Mouse (Mus musculus) limb, embryonic 12.5 days (tissue): ENCODE results near the gene Ccdc106. TPM values are rescaled to one million over a fixed set of nuclear protein-coding genes. Genes with fewer than 3 reads are reported as not detected.
"Not testable (repeated sequence)": the region's sequence is repeated elsewhere in the genome, so short reads cannot be mapped to it uniquely, and the experiment has no call there.

Source experiments
- ATAC-seq: fragments of 200-750 bp; cut with Nextera tagmentation; 2 replicates; pipeline ENCODE4 v1.8.0; 2017; ENCODE audit warnings: low read depth, moderate TSS enrichment; ENCODE audit not compliant: insufficient number of reproducible peaks, insufficient read depth, low FRiP score, low TSS enrichment
- H3K27ac ChIP-seq: fragments of 300-500 bp; sonication (generic); 2 replicates; pipeline ENCODE4 v1.5.1; 2016; ENCODE audit warnings: mild to moderate bottlenecking, moderate library complexity
- H3K27me3 ChIP-seq: fragments of 300-500 bp; sonication (generic); 2 replicates; pipeline ENCODE4 v1.6.1; 2016; ENCODE audit warnings: mild to moderate bottlenecking, moderate library complexity
- H3K36me3 ChIP-seq: fragments of 300-500 bp; sonication (generic); 2 replicates; pipeline ENCODE4 v1.6.1; 2016; ENCODE audit warnings: mild to moderate bottlenecking, moderate library complexity
- H3K4me1 ChIP-seq: fragments of 300-500 bp; sonication (generic); replicated peaks from 2 replicates; pipeline ENCODE4 v1.6.1; 2016
- H3K4me2 ChIP-seq: fragments of 300-500 bp; sonication (generic); 2 replicates; pipeline ENCODE4 v1.6.1; 2016; ENCODE audit warnings: mild to moderate bottlenecking, moderate library complexity
- H3K4me3 ChIP-seq: fragments of 300-500 bp; sonication (generic); replicated peaks from 2 replicates; pipeline ENCODE4 v1.5.1; 2016; ENCODE audit warnings: mild to moderate bottlenecking
- H3K9ac ChIP-seq: fragments of 300-500 bp; sonication (generic); replicated peaks from 2 replicates; pipeline ENCODE4 v1.6.1; 2016; ENCODE audit warnings: mild to moderate bottlenecking, moderate library complexity
- H3K9me3 ChIP-seq: fragments of 300-500 bp; sonication (generic); 2 replicates; pipeline ENCODE4 v1.6.1; 2016; ENCODE audit warnings: mild to moderate bottlenecking, moderate library complexity
- WGBS: fragments of 180-500 bp; shearing (Covaris S2); methylation state at CpG from one replicate; pipeline ENCODE4 v1.1.7; 2016; 5-methylcytosine and 5-hydroxymethylcytosine counted together
- polyA plus RNA-seq: library from polyadenylated mRNA; unstranded; fragments of >200 nt; fragmentation: Nextera tagmentation; extraction: Ambion mirVana; gene quantifications from 2 replicates; pipeline ENCODE4 v1.2.1, GENCODE M21; 2016

The Ccdc106 gene
- polyA plus RNA-seq, 1 experiment from 2014 or later, result 27.5 TPM

DNA sequence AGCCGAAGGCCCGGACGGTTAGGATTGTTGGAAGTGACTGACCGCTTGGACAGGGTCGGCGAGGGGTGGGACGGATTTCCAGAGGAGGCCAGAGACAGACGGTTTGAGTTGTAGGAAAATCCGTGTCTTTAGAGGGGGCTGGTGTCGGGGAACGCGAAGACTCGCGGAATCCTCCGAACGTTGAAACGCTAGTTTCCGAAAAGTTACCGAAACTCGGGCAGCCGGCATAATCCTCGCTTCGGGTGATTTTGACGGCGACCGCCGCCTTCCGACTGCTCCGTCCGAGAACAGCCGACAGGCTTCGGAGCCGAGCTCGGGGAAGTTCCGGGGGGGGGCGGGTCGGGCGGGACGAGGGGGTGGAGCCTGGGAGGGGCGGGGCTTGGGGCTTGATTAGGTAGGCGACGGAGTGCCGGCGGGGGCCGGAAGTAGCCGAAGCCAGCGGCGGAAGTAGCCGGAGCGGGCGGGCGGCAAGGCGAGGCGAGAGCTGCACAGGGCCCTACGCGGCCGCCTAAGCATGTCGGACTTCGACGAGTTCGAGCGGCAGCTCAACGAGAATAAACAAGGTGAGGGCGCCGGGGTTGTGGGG is 41.5 kb downstream of the Ccdc106 start, which contains the start of gene U2af2:
TSS of gene U2af2 (plus strand) at position 370 of the 586 bp plus-strand sequence.
- Histone ChIP-seq H3K27ac (peak within 1 kb of the TSS; percentile 99), H3K27me3 (peaks cover 23% of the 10 kb centered on the region), H3K36me3 (peaks cover 12% of the 10 kb centered on the region), H3K4me3 (peak within 1 kb of the TSS; percentile 69), H3K9me3 (no peaks in the 10 kb centered on the region), H3K9ac (peak within 1 kb of the TSS; percentile 89), H3K4me1 (peaks cover 39% of the 10 kb centered on the region), H3K4me2 (peak within 1 kb of the TSS; percentile 86)
- peak; percentile 74 for ATAC-seq
- under 1% methylated on average over 54 of the region's 65 CpGs for WGBS

DNA sequence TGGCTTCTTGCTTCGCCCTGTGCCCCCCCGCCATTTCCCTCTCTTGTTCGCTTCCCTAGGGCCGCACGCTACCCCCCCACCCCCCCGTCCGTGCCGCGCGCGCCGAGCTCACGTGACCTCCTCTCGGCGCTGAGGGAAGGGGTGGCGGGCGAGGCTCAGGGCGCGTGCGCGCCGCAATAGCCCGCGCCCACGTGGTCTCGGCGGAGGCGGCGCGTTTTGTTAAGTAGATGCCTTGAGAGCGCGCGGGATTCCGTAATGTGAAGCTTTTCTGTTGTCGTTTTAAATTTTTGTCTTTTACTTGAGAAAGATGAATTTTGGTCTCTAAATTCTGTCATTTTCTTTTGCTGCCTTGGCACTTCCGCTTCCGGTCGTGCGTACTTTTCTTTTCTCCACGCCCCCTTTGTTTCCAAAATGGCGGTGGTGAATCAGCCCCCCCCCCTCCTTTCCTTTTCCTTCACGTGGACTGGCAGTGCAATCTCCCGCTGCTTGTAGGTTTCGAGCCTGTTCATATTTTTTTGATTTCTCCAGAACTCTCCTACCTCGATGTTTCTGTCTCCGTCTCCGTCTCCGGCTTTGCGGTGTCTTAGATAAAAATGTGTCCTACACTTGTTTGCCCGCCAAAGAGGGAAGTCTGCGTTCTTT is 42.1 kb downstream of the Ccdc106 start:
- ATAC-seq, result peak; percentile 27
- WGBS, result under 1% methylated on average over 49 of the region's 51 CpGs
- Histone ChIP-seq H3K36me3 (peaks cover 18% of the 10 kb centered on the region), H3K27ac (peak overlapping the region; percentile 99), H3K4me3 (peak overlapping the region; percentile 69), H3K4me1 (peaks cover 35% of the 10 kb centered on the region), H3K4me2 (peak overlapping the region; percentile 86), H3K27me3 (peaks cover 17% of the 10 kb centered on the region), H3K9me3 (no peaks in the 10 kb centered on the region), H3K9ac (peak overlapping the region; percentile 89)

DNA sequence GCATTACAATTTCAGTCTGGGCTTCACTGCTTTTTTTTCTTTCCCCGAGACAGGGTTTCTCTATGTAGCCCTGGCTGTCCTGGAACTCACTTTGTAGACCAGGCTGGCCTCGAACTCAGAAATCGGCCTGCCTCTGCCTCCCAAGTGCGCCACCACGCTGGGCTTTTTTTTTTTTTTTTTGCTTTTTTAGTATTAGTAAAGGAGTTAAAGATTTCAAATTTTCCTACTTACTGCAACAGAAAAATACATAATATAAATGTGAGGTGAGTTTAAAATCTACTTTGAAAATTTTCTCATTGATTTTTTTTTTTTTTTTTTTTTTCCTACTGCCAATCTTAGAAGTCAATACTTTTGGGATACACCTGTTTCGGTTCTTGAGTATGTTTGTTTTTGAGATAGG is 44.5 kb downstream of the Ccdc106 start:
- Histone ChIP-seq H3K9me3 (no peaks in the 10 kb centered on the region), H3K27me3 (no peaks in the 10 kb centered on the region), H3K4me3 (no peak overlapping the region), H3K4me2 (no peak overlapping the region), H3K4me1 (peaks cover 24% of the 10 kb centered on the region), H3K27ac (no peak overlapping the region), H3K9ac (no peak overlapping the region), H3K36me3 (peaks cover 42% of the 10 kb centered on the region)
- no peak for ATAC-seq
- 86% methylated on average over 6 of the region's 6 CpGs for WGBS

DNA sequence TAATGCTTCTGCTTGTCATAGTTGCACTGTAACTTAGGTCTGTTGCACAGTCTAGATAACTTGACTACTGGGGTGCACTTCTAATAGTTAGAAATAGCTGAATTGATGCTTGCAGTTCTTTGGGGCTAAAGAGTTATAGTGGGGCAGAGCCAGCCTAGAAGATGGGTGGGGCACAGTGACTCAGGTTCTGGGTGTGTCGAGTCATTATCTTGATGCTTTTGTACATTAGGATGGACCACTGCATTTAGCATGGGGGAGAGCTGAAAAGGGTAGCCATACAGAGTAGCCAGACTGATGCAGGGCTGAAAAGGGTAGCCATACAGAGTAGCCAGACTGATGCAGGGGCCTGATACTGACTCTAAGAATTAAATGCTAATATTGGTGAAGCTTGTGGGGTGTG is 53.2 kb downstream of the Ccdc106 start:
- Histone ChIP-seq H3K27ac (no peak overlapping the region), H3K4me3 (no peak overlapping the region), H3K9me3 (no peaks in the 10 kb centered on the region), H3K36me3 (peaks cover 98% of the 10 kb centered on the region), H3K4me2 (no peak overlapping the region), H3K9ac (no peak overlapping the region; the same call in 1 of the 2 replicates), H3K4me1 (no peaks in the 10 kb centered on the region), H3K27me3 (no peaks in the 10 kb centered on the region)
- whole genome bisulfite sequencing, result 84% methylated on average over 1 of the region's 1 CpGs
- ATAC-seq, result no peak

DNA sequence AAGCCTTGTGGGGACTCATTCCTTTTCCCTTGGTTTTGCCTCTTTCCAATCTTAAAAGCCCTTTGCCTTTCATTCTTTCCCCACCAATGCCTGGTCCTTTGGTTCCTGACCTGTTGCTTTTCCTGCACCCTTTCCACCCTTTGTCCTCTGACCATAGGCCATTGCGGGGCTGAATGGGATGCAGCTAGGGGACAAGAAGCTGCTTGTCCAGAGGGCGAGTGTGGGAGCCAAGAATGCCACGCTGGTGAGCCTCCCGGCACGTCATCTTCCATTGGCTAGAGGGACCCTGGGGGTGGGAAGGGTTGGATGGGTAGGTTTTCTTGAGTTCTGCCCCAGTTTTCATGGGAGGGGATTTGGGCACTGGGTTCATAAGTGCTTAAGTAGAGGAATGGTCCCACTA is 54.6 kb downstream of the Ccdc106 start:
- no peak for ATAC-seq
- H3K27me3 ChIP-seq, result no peaks in the 10 kb centered on the region
- H3K4me2 ChIP-seq, result no peak overlapping the region
- 95% methylated on average over 5 of the region's 5 CpGs for WGBS
- H3K9me3 ChIP-seq, result no peaks in the 10 kb centered on the region
- H3K4me1 ChIP-seq, result no peaks in the 10 kb centered on the region
- H3K36me3 ChIP-seq, result peaks cover 91% of the 10 kb centered on the region
- H3K4me3 ChIP-seq, result no peak overlapping the region
- H3K27ac ChIP-seq, result no peak overlapping the region
- H3K9ac ChIP-seq, result no peak overlapping the region

DNA sequence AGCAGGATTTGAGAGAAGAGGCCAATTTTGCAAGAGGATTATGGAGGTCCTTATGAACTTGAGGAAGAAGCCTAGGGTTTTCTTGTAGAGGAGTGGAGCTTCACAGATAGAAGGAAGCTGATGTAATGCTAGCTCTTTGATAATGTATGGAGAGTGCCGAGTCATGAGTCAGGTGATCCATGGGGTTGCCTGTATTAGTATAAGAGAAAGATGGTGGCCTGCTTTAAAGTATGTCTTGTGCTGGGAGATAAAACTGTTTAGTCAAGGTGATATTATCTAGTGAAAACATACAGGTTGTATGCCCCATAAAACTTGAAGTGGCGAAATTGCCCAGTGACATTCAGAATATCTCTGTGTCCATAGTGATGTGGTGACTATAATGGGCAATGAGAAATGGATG is 56.6 kb downstream of the Ccdc106 start:
- no peak overlapping the region for H3K27ac ChIP-seq
- WGBS, result 88% methylated on average over 2 of the region's 2 CpGs
- no peaks in the 10 kb centered on the region for H3K9me3 ChIP-seq
- no peak for ATAC-seq
- no peak overlapping the region for H3K4me2 ChIP-seq
- no peak overlapping the region for H3K9ac ChIP-seq
- peaks cover 72% of the 10 kb centered on the region for H3K36me3 ChIP-seq
- H3K4me1 ChIP-seq, result peaks cover 12% of the 10 kb centered on the region
- H3K27me3 ChIP-seq, result no peaks in the 10 kb centered on the region
- H3K4me3 ChIP-seq, result no peak overlapping the region

DNA sequence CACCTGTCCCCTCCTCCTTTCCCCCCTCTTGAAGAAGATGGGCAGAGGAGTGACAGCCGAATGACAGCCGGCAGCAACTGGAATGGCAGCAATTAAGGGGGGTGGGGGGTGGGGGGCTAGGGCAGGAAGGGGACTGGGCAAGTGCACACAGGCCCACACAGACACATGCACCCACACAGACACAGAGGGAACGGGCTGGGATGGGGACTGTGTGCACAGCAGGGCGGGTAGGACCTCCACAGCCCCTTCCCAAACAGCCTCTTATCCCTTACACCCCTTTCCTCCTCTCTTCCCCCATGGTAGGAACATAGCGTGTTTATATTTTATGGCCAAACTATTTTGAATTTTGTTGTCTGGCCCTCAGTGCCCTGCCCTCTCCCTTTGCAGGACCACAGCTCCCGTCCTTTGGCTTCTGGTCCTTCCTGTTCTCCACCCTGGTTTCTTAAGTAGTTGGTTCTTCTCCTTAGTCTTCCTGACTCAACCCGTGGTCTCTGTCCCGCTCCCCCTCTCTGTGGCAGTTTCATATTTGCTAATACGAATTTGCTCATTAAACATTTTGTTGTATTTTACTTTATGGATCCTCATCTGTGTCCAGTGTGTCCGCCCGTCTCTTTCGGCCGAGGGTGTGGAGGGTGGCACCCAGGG is 59.1 kb downstream of the Ccdc106 start:
- Histone ChIP-seq H3K36me3 (peaks cover 66% of the 10 kb centered on the region), H3K4me2 (peak overlapping the region; percentile 69), H3K27ac (peak overlapping the region; percentile 78), H3K4me3 (peak overlapping the region; percentile 98), H3K4me1 (peaks cover 14% of the 10 kb centered on the region), H3K9ac (0 out of 2 replicates have a peak overlapping the region, but pooled peaks have one; percentile 98)
- not testable (repeated sequence) for H3K27me3 ChIP-seq, H3K9me3 ChIP-seq
- ATAC-seq, result peak; percentile 34; the same call in 1 of the 2 replicates
- WGBS, result 44% methylated on average over 10 of the region's 13 CpGs

GRCm38 (mm10) chr7:5080010-5080751 is 59.8 kb downstream of the Ccdc106 start, which contains the start of gene Epn1:
Gene Epn1, plus strand, starts transcription at chr7:5080235.
- no peaks in the 10 kb centered on the region for H3K9me3 ChIP-seq
- H3K36me3 ChIP-seq, result peaks cover 65% of the 10 kb centered on the region
- H3K27me3 ChIP-seq, result no peaks in the 10 kb centered on the region
- under 1% methylated on average over 81 of the region's 81 CpGs for WGBS
- peaks cover 14% of the 10 kb centered on the region for H3K4me1 ChIP-seq
- peak within 1 kb of the TSS; percentile 98 for H3K4me3 ChIP-seq
- peak within 1 kb of the TSS; percentile 69 for H3K4me2 ChIP-seq
- ATAC-seq, result peak; percentile 90
- peak within 1 kb of the TSS; percentile 98 for H3K9ac ChIP-seq
- peak within 1 kb of the TSS; percentile 94 for H3K27ac ChIP-seq

GRCm38 (mm10) chr7:5080815-5081214 is 60.5 kb downstream of the Ccdc106 start:
- WGBS, result 12% methylated on average over 6 of the region's 6 CpGs
- H3K4me1 ChIP-seq, result peaks cover 14% of the 10 kb centered on the region
- H3K4me3 ChIP-seq, result peak overlapping the region; percentile 98
- H3K27ac ChIP-seq, result peak overlapping the region; percentile 94
- ATAC-seq, result no peak
- H3K36me3 ChIP-seq, result peaks cover 65% of the 10 kb centered on the region
- H3K4me2 ChIP-seq, result peak overlapping the region; percentile 69
- H3K9ac ChIP-seq, result peak overlapping the region; percentile 98
- no peaks in the 10 kb centered on the region for H3K9me3 ChIP-seq
- no peaks in the 10 kb centered on the region for H3K27me3 ChIP-seq

DNA sequence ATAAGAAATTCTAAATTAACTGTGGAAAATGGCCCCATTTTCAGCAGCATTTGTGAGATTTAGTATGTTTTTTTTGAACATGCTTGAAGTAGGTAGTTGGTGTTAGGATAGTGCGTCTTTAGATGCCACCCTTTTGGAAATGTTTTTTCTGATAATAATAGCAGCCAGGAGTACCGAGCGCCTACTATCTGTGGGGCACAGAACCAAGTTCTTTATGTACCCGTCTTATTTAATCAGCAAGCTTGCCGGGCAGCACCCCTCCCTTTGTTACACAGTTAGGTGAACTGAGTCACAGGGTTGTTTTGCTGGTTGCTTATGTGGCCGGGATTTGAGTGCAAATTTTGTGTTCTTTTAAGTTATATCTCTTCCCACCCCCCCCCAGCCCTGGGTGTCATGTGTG is 60.9 kb downstream of the Ccdc106 start:
- Histone ChIP-seq H3K36me3 (peaks cover 65% of the 10 kb centered on the region), H3K9me3 (no peaks in the 10 kb centered on the region), H3K4me1 (peaks cover 18% of the 10 kb centered on the region), H3K27ac (no peak overlapping the region), H3K9ac (peak overlapping the region; percentile 98), H3K4me3 (peak overlapping the region; percentile 98), H3K27me3 (no peaks in the 10 kb centered on the region), H3K4me2 (peak overlapping the region; percentile 69)
- 74% methylated on average over 6 of the region's 6 CpGs for WGBS
- ATAC-seq, result no peak

DNA sequence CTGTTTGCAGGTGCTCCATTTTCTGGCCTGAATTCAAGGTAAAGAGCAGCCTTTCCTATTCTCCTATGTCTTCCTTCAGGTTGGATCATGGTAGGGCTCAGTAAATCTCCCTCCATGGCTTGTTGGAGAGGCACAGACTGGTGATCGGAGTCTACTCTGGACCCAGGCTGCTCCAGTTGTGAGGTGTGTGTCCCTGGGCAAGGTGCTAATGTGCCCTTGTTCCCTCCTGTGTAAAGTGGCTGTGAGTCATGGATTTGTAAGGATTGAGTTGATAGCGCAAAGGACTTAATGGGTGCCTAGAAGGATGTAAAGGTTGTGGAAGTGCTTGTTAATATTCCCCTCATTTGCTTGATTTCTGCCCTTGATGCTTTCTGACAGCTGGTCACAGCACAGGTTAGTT is 61.6 kb downstream of the Ccdc106 start:
- WGBS, result 97% methylated on average over 2 of the region's 2 CpGs
- H3K4me1 ChIP-seq, result peaks cover 21% of the 10 kb centered on the region
- peaks cover 63% of the 10 kb centered on the region for H3K36me3 ChIP-seq
- ATAC-seq, result no peak
- H3K9me3 ChIP-seq, result no peaks in the 10 kb centered on the region
- no peak overlapping the region for H3K4me3 ChIP-seq
- no peaks in the 10 kb centered on the region for H3K27me3 ChIP-seq
- no peak overlapping the region for H3K27ac ChIP-seq
- H3K4me2 ChIP-seq, result peak overlapping the region; percentile 69; the same call in 1 of the 2 replicates
- H3K9ac ChIP-seq, result no peak overlapping the region
